Mouse (Mus musculus): ENCODE measurements around the gene Cldn15.

- TF ChIP-seq CTCF (IDR thresholded peaks at IDR 0.05; ENCODE audit: low read depth) (no peak), EP300 (IDR thresholded peaks at IDR 0.05; ENCODE audit: low read depth) (no peak)
These were observed 33.0 kb downstream of the Cldn15 start for GRCm38 (mm10) chr5:136999449-136999848.
